Mouse (Mus musculus): Measurements from ENCODE around the gene Duox1.

DNA sequence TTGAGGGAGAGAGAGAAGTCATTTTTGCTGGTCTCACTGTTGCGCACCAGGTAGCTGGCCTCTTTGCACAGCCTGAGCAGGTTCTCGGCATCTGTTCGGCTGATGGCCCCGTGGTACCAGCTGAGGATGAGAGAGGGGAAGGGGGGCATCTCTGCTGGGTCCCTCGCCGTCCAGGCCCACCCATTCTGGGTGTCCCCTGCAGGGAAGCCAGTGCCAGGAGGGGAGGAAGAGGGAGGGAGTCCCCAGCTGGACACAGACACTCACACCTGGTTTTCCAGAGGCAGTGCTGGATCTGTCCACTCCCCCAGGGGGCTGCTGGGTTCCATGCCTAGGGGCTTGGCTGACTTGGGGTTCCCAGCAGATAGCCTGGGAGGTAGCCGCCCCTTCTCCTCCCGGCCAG, 38.3 kb downstream of the Duox1 start:
- TF ChIP-seq POLR2A (IDR thresholded peaks at IDR 0.05; ENCODE audit: insufficient read depth, low read depth, low read length) (no peak), CTCF (IDR thresholded peaks at IDR 0.05; ENCODE audit: insufficient read depth, low read depth, low read length) (no peak)
